Mouse (Mus musculus) liver, postnatal 0 days (tissue): ENCODE measurements around the gene Slc35f6.

Source experiments
- CTCF ChIP-seq: sonication (generic); IDR thresholded peaks from 2 replicates; pipeline ENCODE4 v1.5.1; 2016; ENCODE audit warnings: antibody characterized with exemption, low read depth
- EP300 ChIP-seq: IDR thresholded peaks from 2 replicates; pipeline ENCODE4 v1.6.1; 2016; ENCODE audit warnings: antibody characterized with exemption, low read depth, mild to moderate bottlenecking

DNA sequence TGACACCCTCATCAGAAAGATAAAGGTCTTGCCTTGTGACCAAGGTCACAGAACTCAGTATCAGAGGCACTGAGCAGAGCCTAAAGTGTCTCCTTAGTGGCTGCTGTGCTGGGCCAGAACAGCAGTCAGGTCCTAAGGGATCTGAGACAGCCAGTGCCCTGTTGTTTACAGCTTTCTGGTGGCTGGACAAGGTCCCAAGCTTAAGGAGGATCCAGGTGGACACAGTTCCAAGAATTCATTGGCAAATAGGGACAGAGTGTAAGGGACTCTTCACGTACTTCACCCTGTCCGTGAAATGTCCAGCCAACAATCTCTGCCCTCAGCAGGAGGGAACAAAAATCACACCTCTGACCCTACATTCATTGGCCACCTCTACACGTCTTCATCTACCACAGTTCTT lies 19.2 kb upstream of the Slc35f6 start:
- TF ChIP-seq EP300 (no peak), CTCF (no peak)
